Mouse (Mus musculus): ENCODE results near the gene Tmem131. TPM values are rescaled to one million over a fixed set of nuclear protein-coding genes. Genes with fewer than 3 reads are reported as not detected.

The Tmem131 gene
- polyA plus RNA-seq, 1 experiment from 2014 or later, result 16.6 TPM

DNA sequence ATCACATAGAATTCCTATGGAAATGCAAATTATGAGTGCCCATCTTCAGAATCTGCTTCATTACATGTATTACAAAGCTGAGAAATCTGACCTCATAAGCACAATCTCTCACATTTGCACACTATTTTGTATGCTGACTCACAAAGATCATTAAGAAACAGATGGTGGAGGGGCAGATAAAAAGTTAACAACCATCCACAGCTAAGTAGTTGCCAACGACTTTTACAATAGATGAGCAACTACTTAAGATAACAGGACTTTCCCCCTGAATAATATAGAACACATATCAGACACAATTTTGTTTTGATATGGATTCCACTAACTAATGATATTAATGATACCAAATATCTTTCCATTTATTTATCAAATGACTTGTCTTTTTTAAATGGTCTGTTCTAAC, 66.3 kb downstream of the Tmem131 start:
- 80% methylated on average over 1 of the region's 1 CpGs for WGBS
- H3K4me2 ChIP-seq (ENCODE audit: low read depth, severe bottlenecking), result no peak overlapping the region
- no peak for ATAC-seq (ENCODE audit: insufficient number of reproducible peaks, low FRiP score, low TSS enrichment, low read depth)

DNA sequence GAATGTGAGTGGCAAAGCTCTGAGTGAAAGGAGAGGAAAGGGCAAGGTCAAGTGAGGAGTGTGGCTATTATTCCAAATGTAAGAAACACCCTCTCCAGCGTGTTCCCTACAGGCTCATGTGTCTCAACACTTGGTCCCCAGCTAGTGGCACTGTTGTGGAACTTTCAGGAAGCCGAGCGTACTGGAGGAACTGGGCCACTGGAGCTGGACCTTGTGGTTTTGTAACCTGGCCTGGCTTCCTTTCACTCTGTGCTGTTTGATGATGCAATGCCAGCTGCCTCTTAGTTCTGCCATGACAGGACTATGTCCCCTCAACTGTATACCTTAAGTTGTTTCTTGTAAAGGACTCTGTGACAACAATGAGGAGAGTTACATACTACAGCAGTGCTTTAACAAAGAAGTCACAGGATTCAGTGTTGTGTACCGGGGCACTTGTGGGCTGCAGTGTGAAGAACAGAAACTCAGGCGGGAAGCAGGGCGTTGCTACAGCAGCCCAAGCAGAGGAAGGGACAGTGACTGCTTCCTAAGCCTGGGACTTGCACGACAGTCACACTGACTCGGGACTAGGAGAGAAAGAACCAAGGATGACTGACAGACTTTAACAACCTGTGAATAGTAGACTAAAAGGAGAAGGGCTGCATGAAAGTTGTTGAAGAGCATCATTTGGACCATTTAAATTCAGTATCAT, 68.4 kb downstream of the Tmem131 start:
- Histone ChIP-seq H3K4me3 (ENCODE audit: low read depth, low read length) (no peak overlapping the region), H3K27me3 (ENCODE audit: control insufficient read depth, insufficient read depth, low read length) (no peaks in the 10 kb centered on the region), H3K4me2 (ENCODE audit: low read depth, severe bottlenecking) (no peak overlapping the region), H3K9ac (ENCODE audit: low read length) (no peak overlapping the region), H3K4me1 (ENCODE audit: control insufficient read depth, insufficient read depth, low read length) (no peaks in the 10 kb centered on the region), H3K9me3 (ENCODE audit: control insufficient read depth, low read length) (no peaks in the 10 kb centered on the region), H3K36me3 (ENCODE audit: control insufficient read depth, insufficient read depth, low read length) (no peaks in the 10 kb centered on the region), H3K27ac (replicated peaks; ENCODE audit: low read depth, low read length) (no peak overlapping the region)
- DNase-seq (ENCODE audit: low spot score) (no peak), ATAC-seq (ENCODE audit: insufficient number of reproducible peaks, low FRiP score, low TSS enrichment, low read depth) (no peak)
- WGBS, result 89% methylated on average over 8 of the region's 8 CpGs

More for the DNA sequence above, 66.3 kb downstream of the Tmem131 start:
- Histone ChIP-seq H3K9ac (ENCODE audit: low read length) (no peak overlapping the region), H3K36me3 (ENCODE audit: control insufficient read depth, insufficient read depth, low read length) (no peaks in the 10 kb centered on the region), H3K4me3 (ENCODE audit: low read depth, low read length) (no peak overlapping the region), H3K4me1 (ENCODE audit: control insufficient read depth, insufficient read depth, low read length) (no peaks in the 10 kb centered on the region), H3K27ac (replicated peaks; ENCODE audit: low read depth, low read length) (no peak overlapping the region), H3K9me3 (ENCODE audit: control insufficient read depth, low read length) (no peaks in the 10 kb centered on the region), H3K27me3 (ENCODE audit: control insufficient read depth, insufficient read depth, low read length) (no peaks in the 10 kb centered on the region)
- no peak for DNase-seq (ENCODE audit: low spot score)

DNA sequence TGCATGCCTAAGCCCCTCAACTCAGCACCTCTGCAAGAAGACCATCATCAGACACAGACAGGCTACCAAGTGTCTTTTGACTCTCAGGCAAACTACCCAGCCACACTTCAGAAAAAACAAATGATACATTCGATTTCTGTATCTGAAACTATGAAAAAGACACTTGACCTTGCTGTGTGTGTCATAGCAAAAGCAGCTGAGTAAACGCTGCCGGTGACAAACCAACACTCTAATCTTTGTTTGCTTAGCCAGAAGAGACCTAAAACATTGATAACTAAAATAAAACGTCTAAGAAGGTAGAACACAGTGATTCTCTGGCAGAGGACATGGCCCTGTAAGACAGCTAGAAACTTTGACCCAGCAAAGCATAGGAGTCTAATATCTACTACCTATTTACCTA, 72.2 kb downstream of the Tmem131 start:
- Histone ChIP-seq H3K27me3 (ENCODE audit: control insufficient read depth, insufficient read depth, low read length) (no peaks in the 10 kb centered on the region), H3K27ac (replicated peaks; ENCODE audit: low read depth, low read length) (no peak overlapping the region), H3K4me2 (ENCODE audit: low read depth, severe bottlenecking) (no peak overlapping the region), H3K36me3 (ENCODE audit: control insufficient read depth, insufficient read depth, low read length) (no peaks in the 10 kb centered on the region), H3K9ac (ENCODE audit: low read length) (no peak overlapping the region), H3K4me1 (ENCODE audit: control insufficient read depth, insufficient read depth, low read length) (no peaks in the 10 kb centered on the region), H3K4me3 (ENCODE audit: low read depth, low read length) (no peak overlapping the region), H3K9me3 (ENCODE audit: control insufficient read depth, low read length) (no peaks in the 10 kb centered on the region)
- DNase-seq (ENCODE audit: low spot score) (no peak), ATAC-seq (ENCODE audit: insufficient number of reproducible peaks, low FRiP score, low TSS enrichment, low read depth) (no peak)
- 90% methylated on average over 4 of the region's 4 CpGs for WGBS

DNA sequence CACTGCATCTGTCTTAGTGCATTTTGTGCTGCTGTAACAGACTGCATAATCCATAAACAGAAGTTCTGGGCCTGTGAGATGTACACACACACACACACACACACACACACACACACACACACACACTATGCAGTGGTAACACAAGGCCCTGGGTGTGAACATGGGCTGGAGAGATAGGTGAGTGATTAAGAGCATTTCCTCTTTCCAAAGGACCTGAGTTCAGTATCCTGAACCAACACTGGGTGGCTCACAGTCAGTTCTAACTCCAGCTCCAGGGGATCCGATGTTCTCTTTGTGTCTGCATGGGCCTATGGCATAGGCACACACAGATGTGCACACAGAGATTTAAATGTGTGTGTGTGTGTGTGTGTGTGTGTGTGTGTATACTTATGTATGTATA, 72.9 kb downstream of the Tmem131 start:
- Histone ChIP-seq H3K9ac (ENCODE audit: low read length) (no peak overlapping the region), H3K27ac (replicated peaks; ENCODE audit: low read depth, low read length) (no peak overlapping the region), H3K27me3 (ENCODE audit: control insufficient read depth, insufficient read depth, low read length) (no peaks in the 10 kb centered on the region), H3K4me1 (ENCODE audit: control insufficient read depth, insufficient read depth, low read length) (no peaks in the 10 kb centered on the region), H3K9me3 (ENCODE audit: control insufficient read depth, low read length) (no peaks in the 10 kb centered on the region), H3K4me3 (ENCODE audit: low read depth, low read length) (no peak overlapping the region), H3K36me3 (ENCODE audit: control insufficient read depth, insufficient read depth, low read length) (no peaks in the 10 kb centered on the region), H3K4me2 (ENCODE audit: low read depth, severe bottlenecking) (no peak overlapping the region)
- ATAC-seq (ENCODE audit: insufficient number of reproducible peaks, low FRiP score, low TSS enrichment, low read depth) (no peak), DNase-seq (ENCODE audit: low spot score) (no peak)
- WGBS, result 91% methylated on average over 1 of the region's 1 CpGs

DNA sequence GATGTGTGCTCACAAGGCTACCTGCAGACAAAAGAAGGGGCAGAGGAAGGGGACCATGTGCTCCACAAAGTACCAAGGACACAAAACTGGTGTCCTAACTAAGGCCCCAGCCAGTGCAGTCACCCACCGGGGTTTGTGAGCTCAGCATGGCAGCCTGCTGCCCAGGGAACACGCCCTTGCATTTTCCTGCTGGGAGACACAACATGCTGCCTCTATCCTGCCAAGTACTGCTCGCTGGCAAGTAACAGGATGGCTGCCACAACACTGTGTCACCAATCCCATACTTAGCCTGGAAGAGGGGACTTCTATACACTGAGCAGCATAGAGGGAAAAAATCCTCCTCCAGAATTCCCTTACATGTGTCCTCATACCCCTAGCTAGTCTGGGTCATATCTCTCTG, 78.7 kb downstream of the Tmem131 start:
- no peak overlapping the region for H3K4me3 ChIP-seq (ENCODE audit: low read depth, low read length)
- no peaks in the 10 kb centered on the region for H3K9me3 ChIP-seq (ENCODE audit: control insufficient read depth, low read length)
- peaks cover 10% of the 10 kb centered on the region; the same call in 1 of the 2 replicates for H3K4me1 ChIP-seq (ENCODE audit: control insufficient read depth, insufficient read depth, low read length)
- no peaks in the 10 kb centered on the region for H3K27me3 ChIP-seq (ENCODE audit: control insufficient read depth, insufficient read depth, low read length)
- no peak overlapping the region for H3K27ac ChIP-seq (replicated peaks; ENCODE audit: low read depth, low read length)
- H3K36me3 ChIP-seq (ENCODE audit: control insufficient read depth, insufficient read depth, low read length), result no peaks in the 10 kb centered on the region
- no peak for ATAC-seq (ENCODE audit: insufficient number of reproducible peaks, low FRiP score, low TSS enrichment, low read depth)
- 91% methylated on average over 3 of the region's 3 CpGs for WGBS
- H3K4me2 ChIP-seq (ENCODE audit: low read depth, severe bottlenecking), result no peak overlapping the region
- H3K9ac ChIP-seq (ENCODE audit: low read length), result no peak overlapping the region
- DNase-seq (ENCODE audit: low spot score), result no peak

DNA sequence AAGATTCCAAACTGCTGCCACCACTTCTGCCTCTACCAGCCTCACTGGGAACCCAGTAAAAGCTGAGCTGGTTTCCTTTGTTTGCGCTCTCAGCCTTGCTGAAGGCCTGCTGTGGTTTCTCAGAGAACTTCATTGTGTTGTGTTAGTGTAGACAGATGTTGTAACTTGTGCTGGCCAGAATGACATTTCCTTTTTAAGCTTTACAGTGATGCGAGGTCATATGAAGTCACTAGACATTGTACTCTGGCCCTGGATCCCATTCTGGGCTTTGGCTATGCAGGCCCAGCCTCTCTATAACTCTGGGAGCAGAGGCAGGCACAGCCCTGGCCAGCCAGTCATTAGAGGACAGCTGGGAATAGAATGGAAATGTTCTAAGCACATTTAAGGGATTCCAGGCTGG, 81.7 kb downstream of the Tmem131 start:
- peaks cover 10% of the 10 kb centered on the region; the same call in 1 of the 2 replicates for H3K4me1 ChIP-seq (ENCODE audit: control insufficient read depth, insufficient read depth, low read length)

DNA sequence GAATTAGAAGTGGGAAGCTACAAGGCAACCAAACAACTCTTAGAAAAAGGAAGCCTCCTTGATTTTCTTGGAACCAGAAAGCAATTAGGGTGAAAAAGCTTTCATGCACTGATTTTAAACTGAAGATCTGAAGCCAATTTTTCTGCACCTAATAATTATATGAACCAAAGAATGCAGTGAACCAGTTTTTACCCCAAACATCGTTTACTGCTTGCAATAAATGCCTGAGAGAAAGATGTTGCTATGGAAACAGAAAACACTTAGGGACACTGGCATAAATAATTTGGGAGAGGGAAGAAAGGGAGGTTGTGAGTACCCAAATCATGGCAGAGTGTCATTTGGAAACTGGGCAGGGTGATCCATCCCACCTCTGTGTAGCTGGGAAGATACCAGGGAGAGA, 82.6 kb downstream of the Tmem131 start:
- H3K27ac ChIP-seq (replicated peaks; ENCODE audit: low read depth, low read length), result peak overlapping the region; percentile 52; the same call in 1 of the 2 replicates
- no peak overlapping the region for H3K9ac ChIP-seq (ENCODE audit: low read length)
- no peaks in the 10 kb centered on the region for H3K36me3 ChIP-seq (ENCODE audit: control insufficient read depth, insufficient read depth, low read length)
- H3K9me3 ChIP-seq (ENCODE audit: control insufficient read depth, low read length), result no peaks in the 10 kb centered on the region
- H3K4me3 ChIP-seq (ENCODE audit: low read depth, low read length), result no peak overlapping the region
- DNase-seq (ENCODE audit: low spot score) (no peak), ATAC-seq (ENCODE audit: insufficient number of reproducible peaks, low FRiP score, low TSS enrichment, low read depth) (no peak)
- 20% methylated on average over 1 of the region's 1 CpGs for WGBS
- no peaks in the 10 kb centered on the region for H3K27me3 ChIP-seq (ENCODE audit: control insufficient read depth, insufficient read depth, low read length)
- no peak overlapping the region for H3K4me2 ChIP-seq (ENCODE audit: low read depth, severe bottlenecking)
- peaks cover 10% of the 10 kb centered on the region; the same call in 1 of the 2 replicates for H3K4me1 ChIP-seq (ENCODE audit: control insufficient read depth, insufficient read depth, low read length)

More for the DNA sequence above, 81.7 kb downstream of the Tmem131 start:
- Histone ChIP-seq H3K4me3 (ENCODE audit: low read depth, low read length) (no peak overlapping the region), H3K9ac (ENCODE audit: low read length) (no peak overlapping the region), H3K36me3 (ENCODE audit: control insufficient read depth, insufficient read depth, low read length) (no peaks in the 10 kb centered on the region), H3K4me2 (ENCODE audit: low read depth, severe bottlenecking) (no peak overlapping the region), H3K27me3 (ENCODE audit: control insufficient read depth, insufficient read depth, low read length) (no peaks in the 10 kb centered on the region), H3K9me3 (ENCODE audit: control insufficient read depth, low read length) (no peaks in the 10 kb centered on the region), H3K27ac (replicated peaks; ENCODE audit: low read depth, low read length) (peak overlapping the region; percentile 52)
- DNase-seq (ENCODE audit: low spot score) (no peak), ATAC-seq (ENCODE audit: insufficient number of reproducible peaks, low FRiP score, low TSS enrichment, low read depth) (no peak)
- WGBS, result 88% methylated on average over 2 of the region's 2 CpGs

DNA sequence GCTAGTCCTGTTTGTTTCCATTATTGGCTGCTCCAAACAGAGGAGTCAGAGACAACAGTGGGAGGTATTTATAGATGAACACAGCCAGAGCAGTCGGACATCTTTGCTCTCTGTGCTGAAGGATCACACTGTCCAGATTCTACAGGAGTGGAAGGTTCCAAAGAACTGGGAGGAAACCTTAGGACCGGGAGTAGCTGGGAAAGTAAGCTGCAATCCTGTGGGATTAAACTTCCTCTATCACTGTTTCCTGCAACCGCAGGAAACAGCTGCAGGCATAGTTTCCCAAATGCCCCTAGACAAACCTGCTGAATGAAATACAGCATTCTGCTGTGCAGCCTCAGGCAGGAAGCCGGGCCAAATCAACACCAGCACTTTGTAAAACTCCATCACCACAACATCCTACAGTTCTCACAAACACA, 83.0 kb downstream of the Tmem131 start:
- H3K27ac ChIP-seq (replicated peaks; ENCODE audit: low read depth, low read length), result no peak overlapping the region; the same call in 1 of the 2 replicates
- no peak overlapping the region for H3K9ac ChIP-seq (ENCODE audit: low read length)
- H3K4me1 ChIP-seq (ENCODE audit: control insufficient read depth, insufficient read depth, low read length), result peaks cover 10% of the 10 kb centered on the region; the same call in 1 of the 2 replicates
- no peak overlapping the region for H3K4me2 ChIP-seq (ENCODE audit: low read depth, severe bottlenecking)
- no peak for DNase-seq (ENCODE audit: low spot score)
- ATAC-seq (ENCODE audit: insufficient number of reproducible peaks, low FRiP score, low TSS enrichment, low read depth), result no peak
- no peaks in the 10 kb centered on the region for H3K27me3 ChIP-seq (ENCODE audit: control insufficient read depth, insufficient read depth, low read length)
- no peaks in the 10 kb centered on the region for H3K9me3 ChIP-seq (ENCODE audit: control insufficient read depth, low read length)
- WGBS, result 33% methylated on average over 4 of the region's 4 CpGs
- no peaks in the 10 kb centered on the region for H3K36me3 ChIP-seq (ENCODE audit: control insufficient read depth, insufficient read depth, low read length)
- H3K4me3 ChIP-seq (ENCODE audit: low read depth, low read length), result no peak overlapping the region

DNA sequence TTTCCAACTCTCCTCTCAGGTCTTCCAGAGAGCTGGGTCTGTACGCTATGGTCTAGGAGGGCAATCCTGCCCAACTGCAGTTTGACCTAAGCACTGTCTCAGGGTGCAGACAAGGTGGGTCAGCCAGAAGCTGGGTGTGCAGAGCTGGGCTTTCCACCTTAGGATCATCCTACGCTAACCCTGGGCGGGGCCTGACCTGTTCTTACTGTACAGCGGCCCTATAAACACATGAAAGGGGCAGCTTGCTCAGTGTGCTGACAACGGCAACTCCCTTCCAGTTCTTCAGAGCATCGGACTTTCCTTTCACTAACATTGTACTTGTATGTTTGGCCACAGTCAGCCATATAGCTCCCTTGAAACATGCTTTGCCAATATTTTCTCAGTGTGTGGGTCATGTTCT, 86.4 kb downstream of the Tmem131 start:
- H3K9me3 ChIP-seq (ENCODE audit: control insufficient read depth, low read length), result no peaks in the 10 kb centered on the region
- DNase-seq (ENCODE audit: low spot score), result no peak
- no peak overlapping the region for H3K27ac ChIP-seq (replicated peaks; ENCODE audit: low read depth, low read length)
- H3K4me1 ChIP-seq (ENCODE audit: control insufficient read depth, insufficient read depth, low read length), result peaks cover 10% of the 10 kb centered on the region; the same call in 1 of the 2 replicates
- no peak overlapping the region for H3K9ac ChIP-seq (ENCODE audit: low read length)
- H3K27me3 ChIP-seq (ENCODE audit: control insufficient read depth, insufficient read depth, low read length), result no peaks in the 10 kb centered on the region
- H3K4me3 ChIP-seq (ENCODE audit: low read depth, low read length), result no peak overlapping the region
- no peak for ATAC-seq (ENCODE audit: insufficient number of reproducible peaks, low FRiP score, low TSS enrichment, low read depth)
- WGBS, result 94% methylated on average over 6 of the region's 6 CpGs
- no peaks in the 10 kb centered on the region; the same call in 1 of the 2 replicates for H3K36me3 ChIP-seq (ENCODE audit: control insufficient read depth, insufficient read depth, low read length)
- H3K4me2 ChIP-seq (ENCODE audit: low read depth, severe bottlenecking), result no peak overlapping the region
